Mouse (Mus musculus) hindbrain, postnatal 0 days (tissue): ENCODE measurements around the gene Gm38431. TPM values are rescaled to one million over a fixed set of nuclear protein-coding genes. Genes with fewer than 3 reads are reported as not detected.

Experiments
- ATAC-seq: fragments of 200-750 bp; cut with Nextera tagmentation; 2 replicates; pipeline ENCODE4 v1.8.0; 2017; ENCODE audit warnings: mild to moderate bottlenecking, moderate TSS enrichment, moderate library complexity
- DNase-seq: peaks from one replicate; pipeline ENCODE4 v3.0.0-alpha.2; 2015; ENCODE audit warnings: low spot score
- H3K27ac ChIP-seq: fragments of 300-500 bp; sonication (generic); 2 replicates; pipeline ENCODE4 v1.5.1; 2014; ENCODE audit warnings: mild to moderate bottlenecking
- H3K27me3 ChIP-seq: fragments of 300-500 bp; sonication (generic); 2 replicates; pipeline ENCODE4 v1.6.1; 2014; ENCODE audit warnings: low read length, mixed read lengths; ENCODE audit not compliant: insufficient read depth
- H3K36me3 ChIP-seq: fragments of 300-500 bp; sonication (generic); 2 replicates; pipeline ENCODE4 v1.6.1; 2014; ENCODE audit warnings: low read length, mixed read lengths; ENCODE audit not compliant: insufficient read depth
- H3K4me1 ChIP-seq: fragments of 300-500 bp; sonication (generic); 2 replicates; pipeline ENCODE4 v1.6.1; 2014; ENCODE audit warnings: antibody characterized with exemption, low read length, mixed read lengths; ENCODE audit not compliant: insufficient read depth
- H3K4me2 ChIP-seq: fragments of 300-500 bp; sonication (generic); 2 replicates; pipeline ENCODE4 v1.6.1; 2014; ENCODE audit warnings: low read depth, mild to moderate bottlenecking, low read length, moderate library complexity, mixed read lengths
- H3K4me3 ChIP-seq: fragments of 300-500 bp; sonication (generic); 2 replicates; pipeline ENCODE4 v1.5.1; 2014; ENCODE audit warnings: low read length
- H3K9ac ChIP-seq: fragments of 300-500 bp; sonication (generic); replicated peaks from 2 replicates; pipeline ENCODE4 v1.6.1; 2014; ENCODE audit warnings: mild to moderate bottlenecking, low read length, moderate library complexity, mixed read lengths
- H3K9me3 ChIP-seq: fragments of 300-500 bp; sonication (generic); 2 replicates; pipeline ENCODE4 v1.6.1; 2016; ENCODE audit warnings: low read length, mixed read lengths
- CTCF ChIP-seq: IDR thresholded peaks from 2 replicates; pipeline ENCODE4 v1.5.1; 2016; ENCODE audit warnings: antibody characterized with exemption, control low read depth, low read depth
- WGBS: fragments of 180-500 bp; shearing (Covaris S2); extraction: QIAGEN DNeasy Blood & Tissue Kit; methylation state at CpG from one replicate; pipeline ENCODE4 v1.1.7; 2014; 5-methylcytosine and 5-hydroxymethylcytosine counted together
- polyA plus RNA-seq: library from polyadenylated mRNA; unstranded; fragments of >200 nt; fragmentation: Nextera tagmentation; extraction: Ambion mirVana; gene quantifications from 2 replicates; pipeline ENCODE4 v1.2.1, GENCODE M21; 2015
- total RNA-seq: library from RNA; depleted of rRNA; stranded (reverse); fragments of >200 nt; gene quantifications from 2 replicates; pipeline ENCODE4 v1.2.3, GENCODE M21; 2014

The Gm38431 gene
- total and polyA plus RNA-seq, 2 experiments from 2014 or later = 0.96 to 2.7 TPM

- Histone ChIP-seq H3K4me2 (no peak overlapping the region), H3K27me3 (no peaks in the 10 kb centered on the region), H3K36me3 (peaks cover 28% of the 10 kb centered on the region; the same call in 1 of the 2 replicates), H3K9ac (no peak overlapping the region), H3K9me3 (no peaks in the 10 kb centered on the region), H3K27ac (no peak overlapping the region), H3K4me3 (no peak overlapping the region), H3K4me1 (0 out of 2 replicates have a peak, but pooled peaks cover 3% of the 10 kb centered on the region)
- TF ChIP-seq CTCF = no peak
- WGBS = 91% methylated on average over 9 of the region's 9 CpGs
- DNase-seq = no peak
- ATAC-seq = no peak
These were observed 33.9 kb upstream of the Gm38431 start for GRCm38 (mm10) chr9:21125502-21126258.

GRCm38 (mm10) chr9:21124837-21125236 is 33.0 kb upstream of the Gm38431 start:
- no peak for TF ChIP-seq CTCF
- WGBS = 83% methylated on average over 5 of the region's 5 CpGs

GRCm38 (mm10) chr9:21121483-21121882 is 29.7 kb upstream of the Gm38431 start:
- H3K9me3 ChIP-seq = no peaks in the 10 kb centered on the region
- H3K36me3 ChIP-seq = peaks cover 28% of the 10 kb centered on the region; the same call in 1 of the 2 replicates
- no peaks in the 10 kb centered on the region for H3K4me1 ChIP-seq
- 90% methylated on average over 16 of the region's 16 CpGs for WGBS
- ATAC-seq (no peak), DNase-seq (no peak)
- no peak overlapping the region for H3K9ac ChIP-seq
- no peak overlapping the region for H3K27ac ChIP-seq
- no peaks in the 10 kb centered on the region for H3K27me3 ChIP-seq
- TF ChIP-seq CTCF = no peak
- no peak overlapping the region for H3K4me3 ChIP-seq
- no peak overlapping the region for H3K4me2 ChIP-seq

More at GRCm38 (mm10) chr9:21124837-21125236, 33.0 kb upstream of the Gm38431 start:
- no peak for ATAC-seq
- Histone ChIP-seq H3K4me1 (no peaks in the 10 kb centered on the region), H3K9ac (no peak overlapping the region), H3K36me3 (peaks cover 28% of the 10 kb centered on the region; the same call in 1 of the 2 replicates), H3K9me3 (no peaks in the 10 kb centered on the region), H3K4me3 (no peak overlapping the region), H3K4me2 (no peak overlapping the region), H3K27ac (no peak overlapping the region), H3K27me3 (no peaks in the 10 kb centered on the region)
- no peak for DNase-seq

- H3K4me1 ChIP-seq = no peaks in the 10 kb centered on the region
- DNase-seq (no peak), ATAC-seq (no peak)
- no peaks in the 10 kb centered on the region for H3K27me3 ChIP-seq
- H3K9me3 ChIP-seq = no peaks in the 10 kb centered on the region
- H3K4me3 ChIP-seq = no peak overlapping the region
- no peak for TF ChIP-seq CTCF
- H3K4me2 ChIP-seq = no peak overlapping the region
- H3K27ac ChIP-seq = no peak overlapping the region
- no peak overlapping the region for H3K9ac ChIP-seq
- peaks cover 12% of the 10 kb centered on the region; the same call in 1 of the 2 replicates for H3K36me3 ChIP-seq
- 73% methylated on average over 6 of the region's 6 CpGs for WGBS
These were observed 25.3 kb upstream of the Gm38431 start for GRCm38 (mm10) chr9:21117073-21117472.

GRCm38 (mm10) chr9:21115105-21115504 is 23.3 kb upstream of the Gm38431 start:
- H3K9ac ChIP-seq = no peak overlapping the region
- H3K4me2 ChIP-seq = no peak overlapping the region
- no peaks in the 10 kb centered on the region for H3K27me3 ChIP-seq
- H3K36me3 ChIP-seq = no peaks in the 10 kb centered on the region
- 90% methylated on average over 8 of the region's 8 CpGs for WGBS
- no peak overlapping the region for H3K27ac ChIP-seq
- ATAC-seq = no peak
- no peak overlapping the region for H3K4me3 ChIP-seq
- no peak for TF ChIP-seq CTCF
- H3K9me3 ChIP-seq = no peaks in the 10 kb centered on the region
- H3K4me1 ChIP-seq = no peaks in the 10 kb centered on the region
- no peak for DNase-seq

- no peak for DNase-seq
- no peak overlapping the region for H3K4me2 ChIP-seq
- 85% methylated on average over 7 of the region's 7 CpGs for WGBS
- H3K4me3 ChIP-seq = no peak overlapping the region
- H3K4me1 ChIP-seq = no peaks in the 10 kb centered on the region
- no peaks in the 10 kb centered on the region for H3K9me3 ChIP-seq
- H3K36me3 ChIP-seq = no peaks in the 10 kb centered on the region
- no peak overlapping the region for H3K9ac ChIP-seq
- no peak for ATAC-seq
- H3K27ac ChIP-seq = no peak overlapping the region
- no peaks in the 10 kb centered on the region for H3K27me3 ChIP-seq
- no peak for TF ChIP-seq CTCF
These were observed 22.4 kb upstream of the Gm38431 start for GRCm38 (mm10) chr9:21114190-21114589.

GRCm38 (mm10) chr9:21113751-21114150 is 22.0 kb upstream of the Gm38431 start:
- WGBS = 90% methylated on average over 6 of the region's 6 CpGs
- no peak for TF ChIP-seq CTCF
- ATAC-seq = no peak

More at GRCm38 (mm10) chr9:21113751-21114150, 22.0 kb upstream of the Gm38431 start:
- 0 out of 2 replicates have a peak, but pooled peaks cover 4% of the 10 kb centered on the region for H3K36me3 ChIP-seq
- H3K9ac ChIP-seq = no peak overlapping the region
- DNase-seq = no peak
- no peaks in the 10 kb centered on the region for H3K9me3 ChIP-seq
- no peak overlapping the region for H3K4me2 ChIP-seq
- H3K27ac ChIP-seq = no peak overlapping the region
- H3K27me3 ChIP-seq = no peaks in the 10 kb centered on the region
- no peaks in the 10 kb centered on the region for H3K4me1 ChIP-seq
- no peak overlapping the region for H3K4me3 ChIP-seq
